Mouse (Mus musculus) bone marrow, adult 2 months (tissue): ENCODE results near the gene Slc6a4.

ENCODE experiments used
- CTCF ChIP-seq: fragments of 200-500 bp; IDR thresholded peaks from 2 replicates; pipeline ENCODE4 v1.5.1; 2011; ENCODE audit warnings: low read length, control low read depth; ENCODE audit not compliant: control insufficient read depth, insufficient read depth
- POLR2A ChIP-seq: fragments of 200-500 bp; IDR thresholded peaks from 2 replicates; pipeline ENCODE4 v1.6.1; 2011; ENCODE audit warnings: low read depth, mild to moderate bottlenecking, control low read depth, low read length, borderline replicate concordance; ENCODE audit not compliant: control insufficient read depth

GRCm38 (mm10) chr11:76990839-76991238 lies 7.6 kb upstream of the Slc6a4 start:
- TF ChIP-seq POLR2A = no peak
- TF ChIP-seq CTCF = no peak
